Mouse (Mus musculus): ENCODE data around the gene Pde3b.
"Not testable (repeated sequence)": the region's sequence is repeated elsewhere in the genome, so short reads cannot be mapped to it uniquely, and the experiment has no call there.

Gene Pde3b

DNA sequence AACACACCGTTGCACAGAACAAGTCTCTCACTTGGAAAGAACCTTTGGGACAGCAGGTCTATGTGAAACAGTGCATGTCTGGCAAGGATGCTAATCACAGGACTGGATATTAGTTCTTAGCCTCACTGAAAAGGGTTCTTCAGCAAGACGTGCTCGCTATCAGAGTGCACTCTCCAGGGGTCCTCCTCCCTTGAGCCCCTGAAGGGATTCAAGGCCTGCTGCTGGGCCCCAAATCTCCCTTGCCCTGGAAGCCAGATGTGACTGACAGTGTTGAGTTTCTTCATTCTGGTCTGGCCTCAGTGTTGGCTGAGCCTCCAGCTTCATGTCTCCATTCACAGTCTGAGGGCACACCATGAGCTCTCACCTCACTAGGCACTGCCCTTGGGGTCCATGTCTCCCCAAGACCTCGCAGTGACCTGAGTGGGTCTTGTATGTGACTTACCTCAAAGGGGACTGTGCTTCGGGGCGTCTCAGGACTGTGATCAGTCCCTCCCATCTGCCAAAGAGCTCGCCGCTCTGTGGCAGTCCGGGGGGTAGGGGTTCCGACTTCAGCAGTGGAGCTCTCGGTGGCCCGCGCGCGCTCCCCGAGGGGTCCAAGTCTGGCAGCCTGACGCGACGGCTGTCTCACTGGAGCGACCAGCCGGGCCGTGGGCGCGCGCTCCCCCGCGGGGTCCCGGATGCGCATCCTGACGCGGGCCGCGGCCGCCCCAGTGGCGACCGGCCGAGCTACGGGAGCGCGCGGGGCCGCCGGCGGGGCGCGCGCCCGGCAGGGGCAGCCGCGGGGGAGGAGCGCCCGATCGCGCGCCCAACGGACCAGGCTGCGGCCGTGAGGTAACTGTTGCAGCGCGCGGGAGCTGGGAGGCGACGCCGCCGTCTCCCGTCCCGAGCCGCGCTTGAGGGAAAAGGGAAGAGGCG lies at the start of gene Pde3b:
Pde3b (plus strand) TSS at position 861 of the 915 bp plus-strand sequence.
- peak; percentile 81 for DNase-seq (ENCODE audit: low read depth, low spot score)

GRCm38 (mm10) chr7:114402130-114402529 lies 13.0 kb upstream of the Pde3b start:
- DNase-seq (ENCODE audit: low read depth, low spot score), result peak; percentile 86

GRCm38 (mm10) chr7:114415336-114416020 lies 397 bp downstream of the Pde3b start:
- DNase-seq (ENCODE audit: low read depth, low spot score), result peak; percentile 61

DNA sequence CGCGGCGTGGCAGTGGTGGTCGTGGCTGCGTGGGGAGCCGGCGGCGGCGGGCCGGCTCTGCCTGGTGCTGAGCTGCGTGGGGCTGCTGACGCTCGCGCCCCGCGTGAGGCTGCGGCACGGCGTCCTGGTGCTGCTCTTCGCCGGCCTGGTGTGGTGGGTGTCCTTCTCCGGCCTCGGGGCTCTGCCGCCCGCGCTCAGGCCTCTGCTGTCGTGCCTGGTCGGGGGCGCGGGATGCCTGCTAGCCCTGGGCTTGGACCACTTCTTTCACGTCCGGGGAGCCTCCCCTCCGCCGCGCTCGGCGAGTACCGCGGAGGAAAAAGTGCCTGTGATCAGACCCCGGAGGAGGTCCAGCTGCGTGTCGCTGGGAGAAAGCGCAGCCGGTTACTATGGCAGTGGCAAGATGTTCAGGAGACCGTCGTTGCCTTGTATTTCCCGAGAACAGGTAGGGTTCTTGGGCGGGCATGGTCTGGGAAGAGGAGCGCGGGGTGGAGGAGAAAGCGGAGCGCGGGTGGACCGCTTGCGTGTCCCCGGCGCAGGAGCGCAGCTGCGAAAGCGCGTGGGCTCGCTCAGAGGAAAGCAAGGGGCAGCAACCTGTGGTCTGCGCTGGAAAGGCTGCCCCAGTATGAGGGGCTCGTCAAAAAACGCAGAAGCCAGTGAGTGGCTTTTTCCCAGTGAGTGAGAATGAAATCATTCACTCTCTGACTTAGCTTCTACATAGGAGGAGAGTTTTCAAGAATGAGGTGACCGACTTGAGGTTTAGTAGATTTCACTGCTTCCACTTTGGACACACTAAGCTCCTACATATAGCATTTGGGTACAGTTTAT lies 1.2 kb downstream of the Pde3b start:
- DNase-seq (ENCODE audit: low read depth, low spot score), result peak; percentile 79

DNA sequence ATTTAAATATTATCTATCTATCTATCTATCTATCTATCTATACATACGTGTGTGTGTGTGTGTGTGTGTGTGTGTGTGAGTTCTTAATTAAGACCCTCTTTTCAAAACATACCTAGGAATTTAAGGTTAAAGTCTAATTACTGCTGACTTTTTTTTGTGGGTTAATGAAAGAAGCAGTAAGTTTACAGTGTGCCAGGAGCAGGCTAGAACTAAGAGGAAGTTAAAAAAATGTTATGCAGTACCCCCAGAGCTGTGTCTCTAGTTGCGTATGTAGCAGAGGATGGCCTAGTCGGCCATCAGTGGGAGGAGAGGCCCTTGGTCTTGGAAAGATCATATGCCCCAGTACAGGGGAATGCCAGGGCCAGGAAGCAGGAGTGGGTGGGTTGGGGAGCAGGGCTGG lies 4.2 kb downstream of the Pde3b start:
- DNase-seq (ENCODE audit: low read depth, low spot score), result not testable (repeated sequence)

DNA sequence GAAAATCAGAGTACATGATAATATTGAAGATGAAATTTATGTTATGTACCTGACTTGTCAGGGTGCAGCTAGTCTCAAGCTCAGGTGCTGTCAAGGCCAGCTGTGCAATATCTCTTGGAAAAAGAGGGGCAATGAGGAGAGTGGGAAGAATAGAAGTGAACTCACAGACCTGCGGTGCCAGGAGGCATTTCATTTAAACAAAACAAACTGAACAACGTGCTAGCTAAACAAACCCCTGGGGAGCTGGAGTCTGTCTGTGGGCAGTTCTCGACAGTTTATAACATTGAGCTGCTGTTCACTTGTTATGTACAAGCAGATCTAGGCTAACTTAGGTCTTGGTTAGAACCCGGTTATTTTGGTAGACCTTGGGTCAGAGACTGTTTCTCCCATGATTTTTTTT lies 5.8 kb downstream of the Pde3b start:
- DNase-seq (ENCODE audit: low read depth, low spot score), result no peak

- peak; percentile 60 for DNase-seq (ENCODE audit: low read depth, low spot score)
Measured at GRCm38 (mm10) chr7:114422224-114422623, 7.1 kb downstream of the Pde3b start.

GRCm38 (mm10) chr7:114429768-114430167 lies 14.7 kb downstream of the Pde3b start:
- peak; percentile 61 for DNase-seq (ENCODE audit: low read depth, low spot score)

DNA sequence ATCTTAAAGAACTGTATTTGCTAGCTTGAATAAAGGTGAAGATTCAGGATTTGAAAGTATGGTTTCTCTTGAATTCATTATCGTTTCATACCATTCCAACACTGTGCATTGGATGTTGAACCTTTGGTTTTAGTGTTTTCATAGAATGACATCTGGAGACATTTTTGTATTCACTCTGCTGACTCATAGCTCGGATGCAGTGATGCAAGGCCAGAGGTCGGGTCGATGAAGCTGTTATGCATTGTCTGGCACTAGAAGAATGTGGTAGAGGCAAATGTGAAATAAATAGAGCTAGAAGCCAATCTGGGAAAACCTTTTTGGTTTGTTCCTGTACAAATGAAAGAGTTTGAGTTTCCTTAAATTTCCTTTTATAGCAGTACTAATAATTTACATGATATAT lies 16.9 kb downstream of the Pde3b start:
- no peak for DNase-seq (ENCODE audit: low read depth, low spot score)

- no peak for DNase-seq (ENCODE audit: low read depth, low spot score)
Measured at GRCm38 (mm10) chr7:114439726-114440125, 24.6 kb downstream of the Pde3b start.

GRCm38 (mm10) chr7:114440494-114440893 lies 25.4 kb downstream of the Pde3b start:
- no peak for DNase-seq (ENCODE audit: low read depth, low spot score)

DNA sequence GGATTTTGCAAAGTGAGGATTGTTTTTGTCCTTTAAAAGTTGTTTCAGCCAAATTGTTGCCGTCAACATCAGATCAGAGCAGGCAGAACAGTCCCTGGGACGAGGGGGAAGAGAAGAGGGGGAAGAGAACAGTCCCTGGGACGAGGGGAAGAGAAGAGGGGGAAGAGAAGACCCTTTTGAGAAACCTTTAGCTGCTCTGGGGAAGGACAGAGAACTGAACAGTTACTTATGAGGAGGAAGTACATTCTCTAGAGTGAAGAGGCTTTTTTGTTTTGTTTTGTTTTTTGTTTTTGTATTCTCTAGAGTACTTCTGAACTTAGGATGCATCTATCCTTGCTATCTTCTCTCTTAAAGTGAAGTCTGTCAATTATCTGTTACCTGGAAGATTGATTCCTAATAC lies 37.8 kb downstream of the Pde3b start:
- no peak for DNase-seq (ENCODE audit: low read depth, low spot score)

GRCm38 (mm10) chr7:114453300-114453990 lies 38.4 kb downstream of the Pde3b start:
- DNase-seq (ENCODE audit: low read depth, low spot score), result no peak

DNA sequence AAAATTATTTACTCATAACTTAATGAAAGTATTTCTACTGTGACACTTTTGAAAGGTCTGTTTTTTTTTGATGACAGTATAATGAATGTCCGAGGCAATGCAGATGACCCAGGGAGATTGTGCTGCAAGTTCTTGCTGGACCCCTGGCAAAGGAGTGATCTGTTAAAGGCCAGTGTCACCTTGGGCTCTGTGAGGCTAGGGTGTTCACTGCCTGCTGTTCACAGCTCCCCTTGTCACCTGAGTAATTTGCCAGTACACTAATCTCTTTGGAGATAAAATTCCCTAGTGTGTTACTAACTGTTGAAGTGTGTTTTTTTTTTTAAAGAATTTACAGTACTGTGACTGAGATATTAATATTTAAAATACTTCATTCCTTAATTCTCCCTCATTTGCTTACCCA lies 39.8 kb downstream of the Pde3b start:
- DNase-seq (ENCODE audit: low read depth, low spot score), result no peak

- DNase-seq (ENCODE audit: low read depth, low spot score), result peak; percentile 53
Measured at GRCm38 (mm10) chr7:114456904-114457303, 41.8 kb downstream of the Pde3b start.

DNA sequence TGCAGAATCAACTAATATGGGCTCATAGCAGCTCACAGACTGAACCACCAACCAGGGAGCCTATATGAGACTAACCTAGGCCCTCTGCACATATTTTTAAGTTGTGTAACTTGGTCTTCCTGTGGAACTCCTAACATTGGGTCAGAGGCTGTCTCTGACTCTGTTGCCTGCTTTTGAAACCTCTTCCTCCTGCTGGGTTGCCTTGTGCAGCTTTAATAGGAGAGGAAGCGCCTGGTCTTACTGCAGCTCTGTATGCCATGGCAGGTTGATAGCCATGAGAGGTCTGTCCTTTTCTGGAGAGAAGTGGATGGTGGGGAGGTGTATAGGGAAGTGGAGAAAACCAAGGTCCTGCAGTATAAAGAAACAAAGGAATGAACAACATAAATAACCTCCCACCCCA lies 44.8 kb downstream of the Pde3b start:
- no peak for DNase-seq (ENCODE audit: low read depth, low spot score)

GRCm38 (mm10) chr7:114461727-114462126 lies 46.6 kb downstream of the Pde3b start:
- no peak for DNase-seq (ENCODE audit: low read depth, low spot score)

- DNase-seq (ENCODE audit: low read depth, low spot score), result no peak
Measured at GRCm38 (mm10) chr7:114466358-114466757, 51.3 kb downstream of the Pde3b start.

DNA sequence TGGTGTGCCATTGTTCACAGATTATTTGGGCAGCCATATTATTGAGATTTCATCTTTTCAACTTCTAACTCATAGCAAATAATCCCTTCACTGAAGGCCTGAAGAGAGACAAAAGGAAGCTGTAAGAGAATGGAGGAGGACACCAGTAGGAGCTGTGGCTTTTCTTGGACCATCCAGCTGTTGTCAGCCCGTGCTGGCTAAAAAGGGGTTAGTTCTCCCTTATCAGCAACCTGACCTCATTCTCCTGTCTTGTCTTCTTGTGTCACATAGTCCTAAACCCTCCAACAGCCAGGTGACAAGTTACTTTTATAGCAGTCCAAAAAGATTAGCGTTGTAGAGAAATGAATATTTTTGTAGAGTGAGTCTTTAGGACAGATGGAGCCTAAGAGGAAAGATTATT lies 57.4 kb downstream of the Pde3b start:
- no peak for DNase-seq (ENCODE audit: low read depth, low spot score)

DNA sequence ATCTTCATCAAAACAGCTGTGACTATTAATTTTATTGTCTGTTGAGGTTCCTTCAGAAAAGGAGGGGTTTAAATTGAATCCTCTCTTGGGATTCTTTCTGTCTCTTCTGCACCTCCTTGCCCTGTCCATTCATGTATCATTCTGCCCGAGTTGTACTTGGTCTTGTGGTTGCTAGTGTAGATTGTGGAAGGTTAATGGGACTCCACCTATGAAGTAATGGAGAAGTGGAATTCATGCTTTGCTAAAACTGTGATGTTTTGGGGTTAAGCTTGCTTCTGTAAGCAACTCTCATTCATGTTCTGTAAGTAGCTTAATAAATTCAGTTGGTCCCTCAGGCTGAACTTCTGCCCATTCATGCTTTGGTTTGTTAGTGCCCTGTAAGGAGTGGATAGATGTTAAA lies 59.8 kb downstream of the Pde3b start:
- no peak for DNase-seq (ENCODE audit: low read depth, low spot score)

DNA sequence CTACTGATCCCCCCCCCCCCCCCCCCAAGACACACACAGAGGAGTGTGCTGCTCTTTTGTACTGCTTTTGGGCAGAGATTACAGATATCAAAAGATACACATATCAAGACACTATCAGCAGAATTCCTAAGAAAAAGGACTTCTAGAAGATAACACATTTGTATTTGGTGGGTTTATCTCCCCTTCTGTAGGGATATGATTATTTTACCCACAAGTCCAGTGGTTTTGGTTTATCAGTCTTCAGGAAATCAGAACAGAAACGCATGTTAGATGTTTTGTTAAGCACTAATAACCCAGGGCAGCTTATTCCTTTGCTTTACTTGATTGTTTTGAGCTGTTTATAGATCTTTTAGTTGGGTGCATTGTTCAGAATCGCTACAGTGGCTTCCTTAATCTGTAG lies 62.8 kb downstream of the Pde3b start:
- no peak for DNase-seq (ENCODE audit: low read depth, low spot score)

Measured in brain, adult 2 months (tissue).